Mouse (Mus musculus): ENCODE measurements around the gene Tbkbp1.

DNA sequence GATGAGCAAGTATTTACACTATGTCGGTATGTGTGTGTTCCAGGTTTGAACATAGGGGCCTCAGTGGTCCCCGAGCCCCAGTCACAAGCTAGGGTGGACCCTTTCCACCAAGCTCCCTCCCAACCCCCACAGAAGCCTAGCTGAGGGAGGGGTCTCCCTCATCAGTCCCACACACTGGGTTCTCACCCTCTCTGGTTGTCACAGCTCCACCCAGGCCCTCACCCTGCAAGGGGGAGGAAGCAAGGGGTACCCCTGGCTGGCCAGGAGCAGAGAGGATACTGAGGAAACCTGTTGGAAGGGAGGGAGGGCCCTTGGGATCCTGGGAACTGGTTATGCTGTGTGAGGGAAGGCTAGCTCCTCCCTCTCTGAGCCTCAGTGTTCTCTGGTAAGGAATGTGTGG lies 6.0 kb downstream of the Tbkbp1 start:
- TF ChIP-seq POLR2A (IDR thresholded peaks at IDR 0.05; ENCODE audit: insufficient read length, low read depth) (no peak), USF1 (IDR thresholded peaks at IDR 0.05; ENCODE audit: low read depth) (no peak), TCF12 (IDR thresholded peaks at IDR 0.05; ENCODE audit: insufficient read depth, poor library complexity, severe bottlenecking) (no peak), TCF3 (IDR thresholded peaks at IDR 0.05; ENCODE audit: insufficient read length, low read depth) (no peak), MAX (IDR thresholded peaks at IDR 0.05; ENCODE audit: low read depth) (no peak), CEBPB (IDR thresholded peaks at IDR 0.05; ENCODE audit: insufficient read depth, poor library complexity, severe bottlenecking) (no peak), MYOG (IDR thresholded peaks at IDR 0.05; ENCODE audit: control insufficient read depth in 1 of 3, insufficient read depth in 1 of 3, insufficient read length in 2 of 3, low read depth in 2 of 3) (no peak), POLR2AphosphoS2 (IDR thresholded peaks at IDR 0.05; ENCODE audit: insufficient read length, low read depth) (no peak), MYOD1 (IDR thresholded peaks at IDR 0.05; ENCODE audit: control insufficient read depth in 1 of 3, insufficient read length in 2 of 3, low read depth in 2 of 3) (no peak)

Data from myocyte (in vitro differentiated cells).